Comparison of ENCODE assay signal across 12 mouse cellular contexts in genomic region chr17:7030622-7031174, GRCm38 (mm10). TPM values are rescaled to one million over a fixed set of nuclear protein-coding genes. Genes with fewer than 3 reads are reported as not detected.
"Had no signal": no experiment of that assay in that cellular context is flagged by ENCODE, and none has a peak within 500 bp of the region (broad histone marks: within the 10 kb centered on the region; RNA-seq: fewer than 3 reads in every experiment).

No protein-coding gene starts in this region.

RNA-seq across cellular contexts. Expression of gene Gm1604a, which starts 5.3 kb away (rescaled TPM):
- polyA plus RNA-seq: intestine, embryonic 16.5 days; limb, embryonic 11.5 days; limb, embryonic 14.5 days; liver, adult 2 months; liver, embryonic 13.5 days; lung, adult 2 months; lung, embryonic 16.5 days; macrophage; midbrain, embryonic 12.5 days; neural tube, embryonic 12.5 days; stomach, embryonic 15.5 days had no signal

RNA-seq across cellular contexts. Expression of gene Gm49721, which starts 52.0 kb away (rescaled TPM):
- polyA plus RNA-seq: intestine, embryonic 16.5 days; liver, embryonic 16.5 days; macrophage had no signal
